Mouse (Mus musculus) heart, adult 2 months (tissue): Measurements from ENCODE around the gene Memo1. TPM values are rescaled to one million over a fixed set of nuclear protein-coding genes. Genes with fewer than 3 reads are reported as not detected.

ENCODE experiments used
- DNase-seq, 2 experiments: peaks; one replicate each; pipeline ENCODE4 v3.0.0; 2021
- H3K27ac ChIP-seq: fragments of 200-600 bp; 2 replicates; pipeline ENCODE4 v1.8.1; 2022
- H3K27me3 ChIP-seq: fragments of 200-500 bp; 2 replicates; pipeline ENCODE4 v1.6.1; 2012; ENCODE audit warnings: mild to moderate bottlenecking, low read length, inconsistent platforms, mixed read lengths; ENCODE audit not compliant: control insufficient read depth, insufficient read depth
- H3K36me3 ChIP-seq: fragments of 200-500 bp; 2 replicates; pipeline ENCODE4 v1.6.1; 2012; ENCODE audit warnings: low read length, inconsistent platforms; ENCODE audit not compliant: control insufficient read depth, insufficient read depth
- H3K4me1 ChIP-seq: fragments of 200-500 bp; 2 replicates; pipeline ENCODE4 v1.6.1; 2011; ENCODE audit warnings: low read length; ENCODE audit not compliant: control insufficient read depth, insufficient read depth
- H3K4me3 ChIP-seq: fragments of 200-600 bp; 2 replicates; pipeline ENCODE4 v1.8.1; 2022
- H3K79me2 ChIP-seq: fragments of 200-500 bp; replicated peaks from 2 replicates; pipeline ENCODE4 v1.6.1; 2012; ENCODE audit warnings: mild to moderate bottlenecking, inconsistent platforms, low read length, moderate library complexity, mixed read lengths; ENCODE audit not compliant: control insufficient read depth, insufficient read depth
- H3K9ac ChIP-seq: fragments of 200-500 bp; 2 replicates; pipeline ENCODE4 v1.6.1; 2012; ENCODE audit warnings: low read depth, mild to moderate bottlenecking, control low read depth, inconsistent platforms, low read length, mixed read lengths
- CTCF ChIP-seq: fragments of 200-600 bp; IDR thresholded peaks from 2 replicates; pipeline ENCODE4 v1.8.1; 2022; ENCODE audit warnings: antibody characterized with exemption, mild to moderate bottlenecking, moderate library complexity
- EP300 ChIP-seq: fragments of 200-500 bp; IDR thresholded peaks from 2 replicates; pipeline ENCODE4 v1.6.1; 2011; ENCODE audit warnings: low read depth, low read length, control low read depth; ENCODE audit not compliant: insufficient read depth
- POLR2A ChIP-seq: fragments of 200-500 bp; IDR thresholded peaks from 2 replicates; pipeline ENCODE4 v1.6.1; 2011; ENCODE audit warnings: mild to moderate bottlenecking, low read depth, low read length, control low read depth; ENCODE audit not compliant: insufficient read depth
- WGBS: fragments of 180-500 bp; shearing (Covaris S2); methylation state at CpG from one replicate; pipeline ENCODE4 v1.1.7; 2018; 5-methylcytosine and 5-hydroxymethylcytosine counted together
- intact Hi-C: fragments of 180-260 bp; cut with DNase I; formaldehyde crosslinking; loops from one replicate; pipeline ENCODE4 v1.15.1; 2025
- polyA plus RNA-seq: library from polyadenylated mRNA; depleted of rRNA; stranded (reverse); fragments of >200 nt; gene quantifications from 2 replicates; pipeline ENCODE4 v1.2.3, GENCODE M21; 2012
- total RNA-seq, 2 experiments: library from RNA; stranded (reverse); gene quantifications; 2 replicates each; pipeline ENCODE4 v1.2.3; 2021

The Memo1 gene
- total and polyA plus RNA-seq, 3 experiments = 56.7 to 70.8 (median 66.7) TPM

DNA sequence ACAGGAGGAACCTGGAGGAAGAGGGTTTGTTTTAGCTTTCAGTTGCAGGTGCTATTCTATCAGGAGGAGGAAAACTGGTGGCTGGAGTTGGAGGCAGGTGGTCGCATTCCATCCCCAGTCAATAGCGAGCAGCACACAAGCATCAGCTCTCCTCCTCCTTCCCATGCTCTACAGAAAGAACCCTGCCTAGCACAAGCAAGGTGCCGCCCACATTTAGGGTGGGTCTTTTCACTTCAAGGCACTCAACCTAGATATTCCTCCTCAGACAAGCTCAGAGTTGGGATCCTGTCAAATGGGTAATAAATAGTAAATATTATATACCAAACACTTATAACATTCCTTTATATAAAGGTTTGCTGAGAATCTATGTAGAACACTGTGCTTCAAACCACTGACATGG, 5.1 kb downstream of the Memo1 start:
- peaks cover 5% of the 10 kb centered on the region for H3K36me3 ChIP-seq
- no peak overlapping the region for H3K27ac ChIP-seq
- H3K27me3 ChIP-seq = no peaks in the 10 kb centered on the region
- H3K79me2 ChIP-seq = peaks cover 9% of the 10 kb centered on the region
- no peak for DNase-seq
- H3K4me3 ChIP-seq = no peak overlapping the region
- TF ChIP-seq POLR2A (no peak), EP300 (no peak), CTCF (no peak)
- intact Hi-C loops = loop anchor here (5.0 to 10.0 kb wide), 3 partner anchors 93 to 355 kb away; no protein-coding TSS in a partner anchor
- 85% methylated on average over 3 of the region's 3 CpGs for WGBS
- H3K4me1 ChIP-seq = peaks cover 5% of the 10 kb centered on the region
- no peak overlapping the region for H3K9ac ChIP-seq

DNA sequence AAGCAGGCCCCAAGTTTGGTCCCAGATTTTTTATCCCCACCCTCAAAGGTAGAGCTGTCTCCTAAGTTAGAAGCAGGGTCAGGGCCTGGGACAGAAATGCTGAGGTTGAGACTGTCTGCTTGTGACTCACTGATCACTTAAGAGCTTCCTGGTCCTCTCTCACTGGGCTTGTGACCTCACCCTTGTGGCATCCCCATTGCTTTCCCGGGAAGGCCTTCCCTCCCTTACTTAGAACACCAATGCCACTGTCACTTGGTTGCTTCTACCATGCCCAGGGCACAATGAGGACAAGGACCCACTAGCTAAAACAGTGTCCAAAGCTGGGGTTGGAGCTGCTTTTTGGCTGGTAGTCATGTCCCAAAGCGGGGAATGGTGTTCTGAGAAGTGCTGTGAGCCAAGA, 6.7 kb downstream of the Memo1 start:
- intact Hi-C loops = loop anchor here (2.0 kb wide), 1 partner anchor 42 kb away; no protein-coding TSS in a partner anchor
- H3K27me3 ChIP-seq = no peaks in the 10 kb centered on the region
- H3K4me1 ChIP-seq = peaks cover 7% of the 10 kb centered on the region
- WGBS = 40% methylated on average over 2 of the region's 2 CpGs
- H3K9ac ChIP-seq = no peak overlapping the region
- peaks cover 10% of the 10 kb centered on the region for H3K79me2 ChIP-seq
- peak in 1 of 2 experiments; percentile 24 for DNase-seq
- no peak overlapping the region for H3K4me3 ChIP-seq
- no peak for TF ChIP-seq EP300
- no peak for TF ChIP-seq CTCF
- TF ChIP-seq POLR2A = no peak
- H3K36me3 ChIP-seq = peaks cover 8% of the 10 kb centered on the region
- H3K27ac ChIP-seq = no peak overlapping the region; the same call in 1 of the 2 replicates

DNA sequence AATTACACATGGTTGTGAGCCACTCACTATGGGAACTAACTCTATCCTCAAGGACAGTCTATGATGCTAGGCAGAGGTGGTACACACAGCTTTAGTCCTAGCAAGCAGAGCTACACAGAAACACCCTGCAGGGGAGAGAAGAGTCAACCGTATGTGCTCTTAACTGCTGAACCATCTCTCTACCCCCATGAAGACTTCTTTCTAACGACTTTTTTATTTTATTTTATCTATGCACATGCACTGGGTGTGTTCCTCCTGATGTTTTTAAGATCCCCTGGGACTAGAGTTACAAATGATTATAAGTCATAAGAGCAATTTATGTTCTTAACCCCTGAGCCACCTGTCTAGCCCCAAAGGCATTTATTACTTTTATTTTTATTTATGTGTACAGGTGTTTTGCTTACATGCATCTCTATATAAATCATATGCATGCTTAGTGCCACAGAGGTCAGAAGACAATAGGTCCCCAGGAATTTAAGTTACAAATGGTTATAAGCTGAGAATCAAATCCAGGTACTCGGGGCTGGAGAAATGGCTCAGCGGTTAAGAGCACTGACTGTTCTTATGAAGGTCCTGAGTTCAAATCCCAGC, 9.1 kb downstream of the Memo1 start:
- H3K4me1 ChIP-seq = peaks cover 7% of the 10 kb centered on the region
- peaks cover 9% of the 10 kb centered on the region for H3K79me2 ChIP-seq
- WGBS = 60% methylated on average over 4 of the region's 4 CpGs
- no peak overlapping the region for H3K4me3 ChIP-seq
- no peak overlapping the region for H3K27ac ChIP-seq
- H3K36me3 ChIP-seq = peaks cover 4% of the 10 kb centered on the region
- intact Hi-C loops = no loop called here
- H3K9ac ChIP-seq = no peak overlapping the region
- no peaks in the 10 kb centered on the region for H3K27me3 ChIP-seq
- TF ChIP-seq EP300 = no peak
- TF ChIP-seq POLR2A = no peak
- no peak for TF ChIP-seq CTCF
- DNase-seq = no peak

DNA sequence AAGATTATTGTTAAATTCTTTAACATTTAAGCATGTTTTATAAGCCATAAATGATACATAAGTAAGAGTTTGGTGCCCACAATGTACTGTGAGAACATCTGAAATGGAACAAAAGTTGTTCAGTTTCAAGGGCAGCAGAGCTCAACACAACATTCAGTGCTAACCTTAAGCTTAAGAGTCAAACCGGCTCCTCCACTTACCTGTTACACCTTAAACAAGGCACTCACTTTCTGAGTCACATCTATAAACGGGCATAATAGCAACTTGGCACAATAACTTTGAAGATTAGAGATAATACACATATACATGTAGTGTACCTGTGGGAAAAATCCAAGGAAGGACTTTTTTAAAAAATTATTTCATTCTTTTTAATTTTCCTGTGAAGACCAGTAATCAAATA, 9.6 kb downstream of the Memo1 start:
- peaks cover 4% of the 10 kb centered on the region for H3K36me3 ChIP-seq
- no peak overlapping the region for H3K27ac ChIP-seq
- 63% methylated on average over 2 of the region's 2 CpGs for WGBS
- intact Hi-C loops = no loop called here
- no peak for TF ChIP-seq CTCF
- TF ChIP-seq EP300 = no peak
- no peak for TF ChIP-seq POLR2A
- H3K27me3 ChIP-seq = no peaks in the 10 kb centered on the region
- no peak overlapping the region for H3K4me3 ChIP-seq
- peaks cover 9% of the 10 kb centered on the region for H3K79me2 ChIP-seq
- H3K4me1 ChIP-seq = peaks cover 6% of the 10 kb centered on the region
- DNase-seq = no peak
- H3K9ac ChIP-seq = no peak overlapping the region

- no peaks in the 10 kb centered on the region for H3K27me3 ChIP-seq
- no peak overlapping the region for H3K9ac ChIP-seq
- peaks cover 4% of the 10 kb centered on the region for H3K36me3 ChIP-seq
- peak in 1 of 2 experiments; percentile 19 for DNase-seq
- WGBS = 56% methylated on average over 2 of the region's 2 CpGs
- peaks cover 7% of the 10 kb centered on the region for H3K79me2 ChIP-seq
- H3K4me1 ChIP-seq = peaks cover 6% of the 10 kb centered on the region
- TF ChIP-seq EP300 (no peak), POLR2A (no peak), CTCF (no peak)
- H3K27ac ChIP-seq = no peak overlapping the region
- no peak overlapping the region for H3K4me3 ChIP-seq
- intact Hi-C loops = no loop called here
Measured at GRCm38 (mm10) chr17:74284397-74285115, 10.8 kb downstream of the Memo1 start.

DNA sequence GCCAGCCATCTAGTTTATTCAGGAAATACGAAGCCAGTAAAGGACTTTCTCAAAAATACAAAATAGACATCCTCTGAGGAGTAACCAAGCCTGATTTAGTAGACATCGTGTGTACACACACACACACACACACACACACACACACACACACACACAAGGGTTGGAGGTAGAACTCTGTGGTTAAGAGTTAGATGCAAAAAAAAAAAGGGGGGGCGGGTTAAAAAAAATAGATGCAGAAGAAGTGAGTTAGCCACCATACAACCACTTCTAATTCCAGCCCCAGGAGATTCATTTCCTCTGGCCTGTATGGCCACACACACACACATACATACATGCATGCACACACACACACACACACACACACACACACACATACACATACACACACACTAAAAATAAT, 13.3 kb downstream of the Memo1 start:
- Histone ChIP-seq H3K9ac (no peak overlapping the region), H3K27ac (no peak overlapping the region), H3K4me1 (peaks cover 6% of the 10 kb centered on the region), H3K4me3 (no peak overlapping the region), H3K79me2 (peaks cover 1% of the 10 kb centered on the region; the same call in 1 of the 2 replicates), H3K36me3 (peaks cover 4% of the 10 kb centered on the region), H3K27me3 (no peaks in the 10 kb centered on the region)
- WGBS = 81% methylated on average over 3 of the region's 3 CpGs
- no peak for DNase-seq
- intact Hi-C loops = no loop called here
- TF ChIP-seq EP300 (no peak), CTCF (no peak), POLR2A (no peak)
